Mouse (Mus musculus) skeletal muscle tissue, adult 2 months (tissue): ENCODE results near the gene Agtpbp1.
A peak's percentile ranks its signal among the peaks of the same experiment; 100 is the strongest.
"Not testable (repeated sequence)": the region's sequence is repeated elsewhere in the genome, so short reads cannot be mapped to it uniquely, and the experiment has no call there.

Experiments used
- DNase-seq: peaks from one replicate; pipeline ENCODE4 v3.0.0-alpha.2; 2012; ENCODE audit warnings: low read depth, low spot score

The Agtpbp1 gene

GRCm38 (mm10) chr13:59485456-59485855 lies 99.6 kb downstream of the Agtpbp1 start:
- DNase-seq = no peak

- DNase-seq = no peak
Observed at GRCm38 (mm10) chr13:59481484-59481855, 103.6 kb downstream of the Agtpbp1 start.

GRCm38 (mm10) chr13:59480599-59481483 lies 104.2 kb downstream of the Agtpbp1 start:
- no peak for DNase-seq

GRCm38 (mm10) chr13:59477928-59478327 lies 107.1 kb downstream of the Agtpbp1 start:
- not testable (repeated sequence) for DNase-seq

GRCm38 (mm10) chr13:59477451-59477850 lies 107.6 kb downstream of the Agtpbp1 start:
- no peak for DNase-seq

- DNase-seq = no peak
Observed at GRCm38 (mm10) chr13:59474973-59475372, 110.1 kb downstream of the Agtpbp1 start.

- no peak for DNase-seq
Observed at GRCm38 (mm10) chr13:59473341-59473740, 111.7 kb downstream of the Agtpbp1 start.

GRCm38 (mm10) chr13:59472222-59472621 lies 112.8 kb downstream of the Agtpbp1 start:
- DNase-seq = no peak

- DNase-seq = no peak
Observed at GRCm38 (mm10) chr13:59469701-59470100, 115.3 kb downstream of the Agtpbp1 start.

GRCm38 (mm10) chr13:59468181-59468802 lies 116.7 kb downstream of the Agtpbp1 start:
- DNase-seq = no peak

GRCm38 (mm10) chr13:59467591-59467990 lies 117.4 kb downstream of the Agtpbp1 start:
- DNase-seq = peak; percentile 91

- no peak for DNase-seq
Observed at GRCm38 (mm10) chr13:59460958-59461357, 124.1 kb downstream of the Agtpbp1 start.

- DNase-seq = no peak
Observed at GRCm38 (mm10) chr13:59456203-59456602, 128.8 kb downstream of the Agtpbp1 start.

- no peak for DNase-seq
Observed at GRCm38 (mm10) chr13:59454001-59454785, 130.8 kb downstream of the Agtpbp1 start.

GRCm38 (mm10) chr13:59453582-59453981 lies 131.4 kb downstream of the Agtpbp1 start:
- no peak for DNase-seq

GRCm38 (mm10) chr13:59453045-59453444 lies 132.0 kb downstream of the Agtpbp1 start:
- DNase-seq = peak; percentile 7

GRCm38 (mm10) chr13:59450840-59451239 lies 134.2 kb downstream of the Agtpbp1 start:
- no peak for DNase-seq

GRCm38 (mm10) chr13:59447130-59447529 lies 137.9 kb downstream of the Agtpbp1 start:
- no peak for DNase-seq

GRCm38 (mm10) chr13:59445179-59445578 lies 139.8 kb downstream of the Agtpbp1 start:
- DNase-seq = no peak

- no peak for DNase-seq
Observed at GRCm38 (mm10) chr13:59444371-59444770, 140.7 kb downstream of the Agtpbp1 start.

GRCm38 (mm10) chr13:59439683-59440082 lies 145.3 kb downstream of the Agtpbp1 start:
- no peak for DNase-seq

GRCm38 (mm10) chr13:59434554-59434953 lies 150.5 kb downstream of the Agtpbp1 start:
- DNase-seq = no peak
